11 mouse cellular contexts compared by ENCODE assay signal in the genomic region with DNA sequence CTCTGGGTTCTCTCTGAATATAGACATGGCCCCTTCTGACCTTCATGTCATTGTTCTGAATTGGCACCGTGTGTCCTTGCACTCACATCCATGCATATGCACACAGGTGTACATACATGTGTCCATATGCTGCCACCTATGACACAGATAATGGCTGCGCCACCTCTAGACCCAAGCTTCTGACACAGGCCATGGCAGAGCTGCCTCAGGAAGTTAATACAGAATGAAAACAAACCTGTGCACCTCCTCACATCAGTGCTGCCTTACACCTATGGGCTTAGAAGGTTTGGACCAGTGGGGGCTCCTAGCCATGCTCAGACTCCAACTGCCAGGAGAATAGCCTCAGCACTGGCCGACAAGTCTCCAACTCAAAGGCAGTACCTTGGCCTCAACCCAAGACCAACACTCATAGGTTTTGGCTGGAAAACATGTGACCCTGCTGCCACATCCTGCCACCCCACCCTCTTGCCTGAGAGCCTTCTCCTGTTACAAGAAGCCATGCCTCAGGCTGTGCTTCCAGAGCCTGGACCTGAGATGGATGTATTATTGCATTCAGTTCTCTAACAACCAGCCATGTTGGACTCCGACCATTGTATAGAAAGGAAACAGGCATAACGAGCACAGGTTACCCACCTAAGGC. TPM values are rescaled to one million over a fixed set of nuclear protein-coding genes. Genes with fewer than 3 reads are reported as not detected.
DNase-seq lines count a peak whose midpoint lies in the region; ATAC-seq and TF ChIP-seq lines count a peak whose summit lies in the region.
"Had no signal": no experiment of that assay in that cellular context is flagged by ENCODE, and none has a peak within 500 bp of the region (broad histone marks: within the 10 kb centered on the region; RNA-seq: fewer than 3 reads in every experiment).

No protein-coding gene starts in this region.

- H3K4me1 ChIP-seq in liver, postnatal 0 days (ENCODE audit: insufficient read depth), result peaks cover 17% of the 10 kb centered on the region
- H3K4me1 ChIP-seq in liver, embryonic 11.5 days (replicated peaks; ENCODE audit: control insufficient read depth, insufficient read depth, low read length), result no peaks in the 10 kb centered on the region
- peaks cover 28% of the 10 kb centered on the region for H3K4me1 ChIP-seq in brown adipose tissue, adult 24 weeks (ENCODE audit: control insufficient read depth, insufficient read depth, insufficient read length, low read length)
- no peaks in the 10 kb centered on the region for H3K4me1 ChIP-seq in limb, embryonic 14.5 days (ENCODE audit: control insufficient read depth, insufficient read depth, low read length)
- H3K4me1 ChIP-seq: neural tube, embryonic 15.5 days had no signal

- 0 out of 2 replicates have a peak, but pooled peaks have one; percentile 14 for ATAC-seq in liver, postnatal 0 days
- no peak for ATAC-seq in liver, embryonic 11.5 days (replicated peaks; ENCODE audit: low FRiP score)
- no peak for ATAC-seq in limb, embryonic 14.5 days (ENCODE audit: low FRiP score, low read depth)
- ATAC-seq: liver, embryonic 12.5 days had no signal

- TF ChIP-seq CTCF in liver, postnatal 0 days (IDR thresholded peaks at IDR 0.05; ENCODE audit: low read depth), result no peak

- H3K9ac ChIP-seq in liver, postnatal 0 days (replicated peaks), result no peak overlapping the region
- H3K9ac ChIP-seq in liver, embryonic 11.5 days (ENCODE audit: low read depth, low read length), result no peak overlapping the region
- H3K9ac ChIP-seq in limb, embryonic 14.5 days (ENCODE audit: low read depth, low read length, severe bottlenecking), result no peak overlapping the region
- H3K9ac ChIP-seq: liver, embryonic 12.5 days; neural tube, embryonic 15.5 days had no signal

- no peak for DNase-seq in liver, postnatal 0 days
- no peak for DNase-seq in liver, embryonic 11.5 days (ENCODE audit: low spot score)
- peak; percentile 37 for DNase-seq in limb, embryonic 14.5 days (ENCODE audit: low spot score)
- peak; percentile 61 to 74 for DNase-seq in natural killer cell, adult 2 months (ENCODE audit: low spot score in 2 of 2)
- no peak for DNase-seq in cerebellum, postnatal 10 days
- DNase-seq in left cerebral cortex, adult 9 months (ENCODE audit: low spot score in 2 of 2), result no peak
- DNase-seq: cerebellum, adult 9-11 months; kidney, adult 11 months had no signal

- H3K9me3 ChIP-seq in liver, postnatal 0 days (ENCODE audit: low read length), result no peaks in the 10 kb centered on the region
- H3K9me3 ChIP-seq in liver, embryonic 11.5 days (ENCODE audit: control insufficient read depth, low read length), result no peaks in the 10 kb centered on the region
- no peaks in the 10 kb centered on the region for H3K9me3 ChIP-seq in limb, embryonic 14.5 days (ENCODE audit: control insufficient read depth, low read length)
- H3K9me3 ChIP-seq: liver, embryonic 12.5 days; neural tube, embryonic 15.5 days had no signal

- TF ChIP-seq EP300 in liver, postnatal 0 days (IDR thresholded peaks at IDR 0.05; ENCODE audit: low read depth), result no peak

- no peaks in the 10 kb centered on the region for H3K27me3 ChIP-seq in liver, postnatal 0 days (ENCODE audit: insufficient read depth, low read length)
- H3K27me3 ChIP-seq in liver, embryonic 11.5 days (replicated peaks; ENCODE audit: control insufficient read depth, insufficient read depth, low read length), result no peaks in the 10 kb centered on the region
- H3K27me3 ChIP-seq in limb, embryonic 14.5 days (ENCODE audit: control insufficient read depth, insufficient read depth, low read length), result no peaks in the 10 kb centered on the region
- H3K27me3 ChIP-seq: liver, embryonic 12.5 days; neural tube, embryonic 15.5 days had no signal

- no peak for TF ChIP-seq POLR2A in limb, embryonic 14.5 days (IDR thresholded peaks at IDR 0.05; ENCODE audit: borderline replicate concordance, extremely low read depth, insufficient read depth, insufficient read length)

- 78% methylated on average over 5 of the region's 5 CpGs for WGBS in liver, postnatal 0 days (ENCODE audit: insufficient replicate concordance)
- 87% methylated on average over 5 of the region's 5 CpGs for WGBS in liver, embryonic 11.5 days
- 70% methylated on average over 5 of the region's 5 CpGs for WGBS in limb, embryonic 14.5 days

- H3K27ac ChIP-seq in liver, postnatal 0 days (ENCODE audit: low read depth), result 0 out of 2 replicates have a peak overlapping the region, but pooled peaks have one; percentile 3
- H3K27ac ChIP-seq in liver, embryonic 11.5 days (ENCODE audit: low read depth, low read length), result no peak overlapping the region
- H3K27ac ChIP-seq in brown adipose tissue, adult 24 weeks (replicated peaks; ENCODE audit: low read depth, low read length), result peak overlapping the region; percentile 37
- no peak overlapping the region for H3K27ac ChIP-seq in limb, embryonic 14.5 days (replicated peaks; ENCODE audit: low read depth, low read length)
- H3K27ac ChIP-seq: liver, embryonic 12.5 days; neural tube, embryonic 15.5 days had no signal

- no peak overlapping the region for H3K4me2 ChIP-seq in liver, postnatal 0 days (ENCODE audit: low read depth, low read length)
- no peak overlapping the region for H3K4me2 ChIP-seq in liver, embryonic 11.5 days
- H3K4me2 ChIP-seq in limb, embryonic 14.5 days (replicated peaks; ENCODE audit: low read depth, low read length, severe bottlenecking), result no peak overlapping the region
- H3K4me2 ChIP-seq: liver, embryonic 12.5 days; neural tube, embryonic 15.5 days had no signal

- H3K36me3 ChIP-seq in liver, postnatal 0 days (replicated peaks; ENCODE audit: insufficient read depth, low read length), result peaks cover 14% of the 10 kb centered on the region; the same call in 1 of the 2 replicates
- no peaks in the 10 kb centered on the region for H3K36me3 ChIP-seq in liver, embryonic 11.5 days (ENCODE audit: control insufficient read depth, insufficient read depth, low read length)
- no peaks in the 10 kb centered on the region for H3K36me3 ChIP-seq in limb, embryonic 14.5 days (ENCODE audit: control insufficient read depth, insufficient read depth, low read length)
- H3K36me3 ChIP-seq: neural tube, embryonic 15.5 days had no signal

- H3K4me3 ChIP-seq in liver, postnatal 0 days (ENCODE audit: low read depth, low read length), result no peak overlapping the region
- no peak overlapping the region for H3K4me3 ChIP-seq in liver, embryonic 11.5 days (ENCODE audit: low read depth, low read length)
- no peak overlapping the region for H3K4me3 ChIP-seq in brown adipose tissue, adult 24 weeks (ENCODE audit: insufficient read depth, low read depth, low read length)
- no peak overlapping the region for H3K4me3 ChIP-seq in limb, embryonic 14.5 days (replicated peaks; ENCODE audit: low read length)
- H3K4me3 ChIP-seq: liver, embryonic 12.5 days; neural tube, embryonic 15.5 days had no signal

RNA-seq across cellular contexts. Expression of a gene that starts 17.0 kb away (rescaled TPM):
- 7.2 and 9.4 TPM in 2 replicates for polyA plus RNA-seq in liver, postnatal 0 days (2015; fragmentation: Nextera tagmentation; extraction: Ambion mirVana)
- polyA plus RNA-seq in liver, embryonic 11.5 days (2014; fragmentation: Nextera tagmentation; extraction: Ambion mirVana), result 5.7 and 6.5 TPM in 2 replicates
- 2.8 and 3.4 TPM in 2 replicates for polyA plus RNA-seq in brown adipose tissue, adult 24 weeks (2012; ENCODE audit: insufficient read depth, insufficient read length, missing spikeins)
- 3.5 and 5.4 TPM in 2 replicates for polyA plus RNA-seq in limb, embryonic 14.5 days (2012; rRNA removed)
- 3.8 and 3.9 TPM in 2 replicates for polyA plus RNA-seq in limb, embryonic 14.5 days (2014; fragmentation: Nextera tagmentation; extraction: Ambion mirVana)

RNA-seq across cellular contexts. Expression of a gene that starts 34.8 kb away (rescaled TPM):
- 6.6 and 7.0 TPM in 2 replicates for polyA plus RNA-seq in liver, postnatal 0 days (2015; fragmentation: Nextera tagmentation; extraction: Ambion mirVana)
- polyA plus RNA-seq in liver, embryonic 11.5 days (2014; fragmentation: Nextera tagmentation; extraction: Ambion mirVana), result 7.4 and 11.7 TPM in 2 replicates
- polyA plus RNA-seq in brown adipose tissue, adult 24 weeks (2012; ENCODE audit: insufficient read depth, insufficient read length, missing spikeins), result 30.9 and 35.6 TPM in 2 replicates
- polyA plus RNA-seq in limb, embryonic 14.5 days (2012; rRNA removed), result 19.0 and 26.3 TPM in 2 replicates
- polyA plus RNA-seq in limb, embryonic 14.5 days (2014; fragmentation: Nextera tagmentation; extraction: Ambion mirVana), result 16.8 and 20.1 TPM in 2 replicates

Comparison
In these comparisons a context has a peak if more than half of its experiments do, and no peak if none do; other contexts are left out.
1. H3K27ac ChIP-seq: peak in liver, postnatal 0 days (single experiment) and brown adipose tissue, adult 24 weeks (single experiment); none in liver, embryonic 11.5 days (single experiment) and limb, embryonic 14.5 days (single experiment).
2. DNase-seq: peak in limb, embryonic 14.5 days (single experiment) and natural killer cell, adult 2 months (2 of 2); none in liver, postnatal 0 days (single experiment), liver, embryonic 11.5 days (single experiment), cerebellum, postnatal 10 days (0 of 2) and left cerebral cortex, adult 9 months (0 of 2).